Mouse (Mus musculus) small intestine, adult 2 months (tissue): Measurements from ENCODE around the gene Pdcl3. TPM values are rescaled to one million over a fixed set of nuclear protein-coding genes. Genes with fewer than 3 reads are reported as not detected.

Experiments
- H3K27ac ChIP-seq: fragments of 200-500 bp; 2 replicates; pipeline ENCODE4 v1.5.1; 2012; ENCODE audit warnings: low read depth, low read length, control low read depth, inconsistent platforms; ENCODE audit not compliant: insufficient read depth
- H3K27me3 ChIP-seq: fragments of 200-500 bp; 2 replicates; pipeline ENCODE4 v1.6.1; 2012; ENCODE audit warnings: mild to moderate bottlenecking, moderate library complexity, low read length, inconsistent platforms; ENCODE audit not compliant: control insufficient read depth, insufficient read depth
- H3K36me3 ChIP-seq: fragments of 200-500 bp; 2 replicates; pipeline ENCODE4 v1.6.1; 2012; ENCODE audit warnings: mild to moderate bottlenecking, low read length, control low read depth, inconsistent platforms; ENCODE audit not compliant: control insufficient read depth, insufficient read depth
- H3K4me1 ChIP-seq: fragments of 200-500 bp; 2 replicates; pipeline ENCODE4 v1.6.1; 2012; ENCODE audit warnings: low read length, inconsistent platforms, mixed read lengths; ENCODE audit not compliant: control insufficient read depth, insufficient read depth, insufficient read length
- H3K4me3 ChIP-seq: fragments of 200-500 bp; 2 replicates; pipeline ENCODE4 v1.5.1; 2012; ENCODE audit warnings: low read depth, mild to moderate bottlenecking, control low read depth, inconsistent platforms, low read length, moderate library complexity
- CTCF ChIP-seq: fragments of 200-500 bp; IDR thresholded peaks from 2 replicates; pipeline ENCODE4 v1.5.1; 2012; ENCODE audit warnings: low read depth, mild to moderate bottlenecking, control low read depth, inconsistent platforms, low read length, moderate library complexity, mixed read lengths; ENCODE audit not compliant: insufficient replicate concordance, insufficient read length; ENCODE audit errors: extremely low read depth
- POLR2A ChIP-seq: fragments of 200-500 bp; IDR thresholded peaks from 2 replicates; pipeline ENCODE4 v1.6.1; 2012; ENCODE audit warnings: low read depth, mild to moderate bottlenecking, control low read depth, inconsistent platforms, low read length, moderate library complexity
- WGBS: fragments of 180-500 bp; shearing (Covaris S2); methylation state at CpG from one replicate; pipeline ENCODE4 v1.1.7; 2018; 5-methylcytosine and 5-hydroxymethylcytosine counted together
- polyA plus RNA-seq: library from polyadenylated mRNA; depleted of rRNA; stranded (reverse); fragments of >200 nt; gene quantifications from 2 replicates; pipeline ENCODE4 v1.2.3, GENCODE M21; 2012; rRNA removed

Gene Pdcl3
- 12.9 and 24.2 TPM in 2 replicates for polyA plus RNA-seq

DNA sequence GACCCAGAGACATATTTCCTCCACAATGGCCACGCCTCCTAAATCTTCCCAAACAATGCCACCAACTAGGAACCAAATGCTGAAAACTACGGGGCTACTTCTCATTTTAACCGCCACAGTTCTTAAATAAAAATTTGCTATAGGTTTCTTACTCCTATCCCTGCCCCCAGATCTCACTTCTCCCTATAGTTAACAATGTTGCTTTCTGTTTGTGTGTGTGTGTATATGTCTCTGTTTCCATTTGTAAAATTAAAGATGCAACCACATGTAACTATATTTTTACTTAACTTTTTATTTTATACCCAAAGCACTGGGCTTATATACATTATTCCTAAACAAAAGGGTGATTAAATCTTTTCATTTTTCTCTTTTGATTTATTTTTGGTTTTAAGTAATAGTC is at the start of gene Pdcl3:
Gene Pdcl3, plus strand, starts transcription at position 301 of the 400 bp plus-strand sequence.
- Histone ChIP-seq H3K36me3 (no peaks in the 10 kb centered on the region), H3K27ac (peak within 1 kb of the TSS; percentile 4; the same call in 1 of the 2 replicates), H3K4me3 (no peak within 1 kb of the TSS), H3K27me3 (no peaks in the 10 kb centered on the region), H3K4me1 (peaks cover 10% of the 10 kb centered on the region; the same call in 1 of the 2 replicates)
- WGBS = 93% methylated on average over 3 of the region's 3 CpGs
- no peak for TF ChIP-seq CTCF
- no peak for TF ChIP-seq POLR2A

DNA sequence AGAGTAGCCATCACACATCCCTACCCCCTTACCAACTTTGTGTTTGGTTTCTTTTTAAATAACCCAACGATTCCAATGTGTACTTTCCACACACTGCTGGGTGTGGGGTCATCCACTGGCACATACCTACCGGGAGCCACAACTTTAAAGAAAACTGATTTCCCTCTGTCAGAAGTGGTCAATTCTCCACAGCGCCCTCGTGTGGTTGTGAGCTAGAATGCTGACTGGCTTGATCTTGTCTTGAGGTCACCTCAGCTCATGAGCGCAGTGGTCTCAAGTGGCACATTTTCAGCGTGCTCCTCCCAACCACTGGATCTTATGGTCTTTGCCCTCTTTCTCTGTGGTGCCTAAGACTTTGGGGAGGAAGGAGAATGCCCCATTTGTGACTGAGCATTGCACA is 48.6 kb upstream of the Pdcl3 start:
- H3K4me1 ChIP-seq = no peaks in the 10 kb centered on the region
- 21% methylated on average over 6 of the region's 6 CpGs for WGBS
- no peak for TF ChIP-seq POLR2A
- TF ChIP-seq CTCF = peak; percentile 68; the same call in 1 of the 2 replicates
- no peak overlapping the region for H3K27ac ChIP-seq
- H3K27me3 ChIP-seq = no peaks in the 10 kb centered on the region
- no peaks in the 10 kb centered on the region for H3K36me3 ChIP-seq
- H3K4me3 ChIP-seq = no peak overlapping the region

DNA sequence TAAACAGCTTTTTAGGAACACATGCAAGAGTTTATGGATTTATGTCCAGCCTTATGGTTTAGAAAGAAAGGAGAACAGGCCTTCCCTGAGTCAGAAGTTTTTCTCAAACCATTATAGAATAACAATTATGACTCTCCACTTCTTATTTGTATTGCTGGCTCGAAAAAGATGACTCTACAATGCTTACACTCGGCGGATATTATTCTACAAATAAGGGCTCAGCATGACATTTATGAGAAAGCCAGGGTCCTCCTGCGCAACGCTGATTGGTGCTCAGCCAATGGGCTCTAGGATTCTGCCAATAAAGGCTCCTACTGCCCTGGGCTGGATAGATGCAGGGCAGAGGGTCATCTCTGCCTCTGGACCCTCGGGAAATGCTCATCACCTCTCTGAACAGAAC is 46.6 kb upstream of the Pdcl3 start, which contains the start of gene Nms:
Gene Nms, plus strand, starts transcription at position 301 of the 400 bp plus-strand sequence.
- WGBS = 75% methylated on average over 6 of the region's 6 CpGs
- TF ChIP-seq POLR2A (no peak), CTCF (no peak)
- H3K4me3 ChIP-seq = no peak within 1 kb of the TSS
- no peaks in the 10 kb centered on the region for H3K36me3 ChIP-seq
- H3K27me3 ChIP-seq = no peaks in the 10 kb centered on the region
- H3K27ac ChIP-seq = no peak within 1 kb of the TSS
- no peaks in the 10 kb centered on the region for H3K4me1 ChIP-seq

DNA sequence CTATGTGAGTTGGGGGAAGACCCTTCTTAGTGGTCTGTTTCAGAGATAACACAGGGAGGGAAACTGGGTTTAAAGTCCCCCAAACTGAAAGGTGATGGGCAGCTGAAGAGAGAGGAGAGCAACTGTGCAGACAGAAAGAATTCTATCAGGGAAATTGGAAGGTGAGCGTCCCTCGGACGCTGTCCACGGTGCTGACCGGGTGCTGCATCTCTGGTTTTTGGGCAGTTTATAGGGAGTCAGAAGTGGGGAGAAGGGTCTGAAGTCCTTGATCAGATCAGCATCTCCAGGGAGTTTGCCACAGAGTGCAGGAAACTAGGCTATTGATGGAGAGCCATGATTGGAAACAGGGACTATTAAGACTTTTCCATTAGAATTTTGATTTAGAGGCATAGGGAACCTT is 45.8 kb upstream of the Pdcl3 start:
- TF ChIP-seq POLR2A (no peak), CTCF (no peak)
- Histone ChIP-seq H3K27me3 (no peaks in the 10 kb centered on the region), H3K36me3 (no peaks in the 10 kb centered on the region), H3K27ac (no peak overlapping the region), H3K4me1 (no peaks in the 10 kb centered on the region), H3K4me3 (no peak overlapping the region)
- WGBS = 9% methylated on average over 5 of the region's 5 CpGs

DNA sequence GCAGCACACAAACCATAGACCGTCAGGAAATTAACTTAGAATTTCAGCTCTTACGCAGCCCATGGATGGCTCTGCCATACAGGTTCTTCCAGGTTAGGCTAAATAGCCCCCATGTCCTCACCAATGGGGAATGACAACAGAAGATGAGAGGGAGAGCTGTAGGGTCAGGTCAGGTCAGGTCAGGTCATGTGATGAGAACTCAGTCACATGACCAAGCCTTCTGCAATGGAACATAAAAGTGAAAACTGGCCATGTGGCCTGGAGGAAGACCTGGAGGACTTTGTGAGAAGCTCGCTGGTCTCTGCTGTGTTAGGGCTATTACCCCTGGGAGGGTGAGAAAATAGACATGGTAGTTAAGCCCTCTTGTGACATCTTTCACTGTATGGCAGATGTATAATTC is 29.0 kb upstream of the Pdcl3 start:
- H3K4me3 ChIP-seq = no peak overlapping the region
- no peaks in the 10 kb centered on the region for H3K4me1 ChIP-seq
- H3K27me3 ChIP-seq = no peaks in the 10 kb centered on the region
- no peaks in the 10 kb centered on the region for H3K36me3 ChIP-seq
- no peak overlapping the region for H3K27ac ChIP-seq
- 86% methylated on average over 3 of the region's 3 CpGs for WGBS
- TF ChIP-seq POLR2A = no peak
- TF ChIP-seq CTCF = no peak

DNA sequence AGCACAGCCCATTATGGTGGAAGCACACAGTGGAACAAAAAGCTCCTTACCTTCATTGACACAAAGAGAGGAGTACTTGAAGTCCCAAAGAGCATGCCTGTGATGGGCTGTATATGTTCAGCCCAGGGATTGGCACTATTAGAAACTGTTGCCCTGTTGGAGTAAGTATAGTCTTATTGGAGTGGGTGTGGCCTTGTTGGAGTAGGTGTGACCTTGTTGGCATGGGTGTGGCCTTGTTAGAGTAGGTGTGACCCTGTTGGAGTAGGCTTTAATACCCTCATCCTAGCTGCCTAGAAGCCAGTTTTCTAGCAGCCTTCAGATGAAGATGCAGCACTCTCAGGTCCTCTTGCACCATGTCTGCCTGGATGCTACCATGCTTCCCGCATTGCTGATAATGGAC is 16.3 kb upstream of the Pdcl3 start:
- WGBS = 87% methylated on average over 1 of the region's 1 CpGs
- H3K4me3 ChIP-seq = no peak overlapping the region

DNA sequence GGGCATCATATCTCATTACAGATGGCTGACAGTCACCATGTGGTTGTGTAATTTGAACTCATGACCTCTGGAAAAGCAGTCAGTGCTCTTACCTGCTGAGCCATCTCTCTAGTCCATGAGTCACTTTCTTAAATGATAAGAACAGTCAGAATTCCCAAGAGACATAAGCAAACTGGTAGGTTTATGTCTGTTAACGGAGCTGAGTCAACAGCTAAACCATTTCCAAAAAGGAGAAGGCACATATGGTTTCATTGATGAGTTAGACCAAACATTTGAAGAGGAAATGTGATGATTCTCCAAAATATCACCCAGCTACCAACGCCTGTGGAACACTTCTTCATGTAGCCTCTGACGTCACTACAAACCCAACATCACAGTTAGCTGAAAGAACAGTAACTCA is 13.7 kb upstream of the Pdcl3 start:
- TF ChIP-seq CTCF (no peak), POLR2A (no peak)
- no peaks in the 10 kb centered on the region for H3K27me3 ChIP-seq
- no peak overlapping the region for H3K27ac ChIP-seq
- H3K4me3 ChIP-seq = no peak overlapping the region
- WGBS = 78% methylated on average over 3 of the region's 3 CpGs
- no peaks in the 10 kb centered on the region for H3K36me3 ChIP-seq
- H3K4me1 ChIP-seq = no peaks in the 10 kb centered on the region

More for the DNA sequence above, 16.3 kb upstream of the Pdcl3 start:
- Histone ChIP-seq H3K36me3 (no peaks in the 10 kb centered on the region), H3K27ac (no peak overlapping the region), H3K4me1 (no peaks in the 10 kb centered on the region), H3K27me3 (no peaks in the 10 kb centered on the region; the same call in 1 of the 2 replicates)
- TF ChIP-seq CTCF = no peak
- TF ChIP-seq POLR2A = no peak
